Mouse (Mus musculus) hindbrain, embryonic 11.5 days (tissue): Measurements from ENCODE around the gene Gm20388. TPM values are rescaled to one million over a fixed set of nuclear protein-coding genes. Genes with fewer than 3 reads are reported as not detected.
A peak's percentile ranks its signal among the peaks of the same experiment; 100 is the strongest.

Experiments
- ATAC-seq: fragments of 200-750 bp; cut with Nextera tagmentation; 2 replicates; pipeline ENCODE4 v1.8.0; 2017; ENCODE audit warnings: mild to moderate bottlenecking, moderate TSS enrichment, moderate library complexity; ENCODE audit not compliant: low FRiP score
- DNase-seq: peaks from one replicate; pipeline ENCODE4 v3.0.0-alpha.2; 2015; ENCODE audit warnings: low spot score
- H3K27ac ChIP-seq: fragments of 300-500 bp; sonication (generic); 2 replicates; pipeline ENCODE4 v1.5.1; 2014; ENCODE audit warnings: mild to moderate bottlenecking, low read depth, low read length
- H3K27me3 ChIP-seq: fragments of 300-500 bp; sonication (generic); 2 replicates; pipeline ENCODE4 v1.6.1; 2014; ENCODE audit warnings: mild to moderate bottlenecking, low read length, moderate library complexity, mixed read lengths; ENCODE audit not compliant: control insufficient read depth, insufficient read depth
- H3K36me3 ChIP-seq: fragments of 300-500 bp; sonication (generic); 2 replicates; pipeline ENCODE4 v1.6.1; 2014; ENCODE audit warnings: mild to moderate bottlenecking, low read length, moderate library complexity, mixed read lengths; ENCODE audit not compliant: control insufficient read depth, insufficient read depth
- H3K4me1 ChIP-seq: fragments of 300-500 bp; sonication (generic); replicated peaks from 2 replicates; pipeline ENCODE4 v1.6.1; 2014; ENCODE audit warnings: low read length, mixed read lengths; ENCODE audit not compliant: control insufficient read depth, insufficient read depth
- H3K4me2 ChIP-seq: fragments of 300-500 bp; sonication (generic); replicated peaks from 2 replicates; pipeline ENCODE4 v1.6.1; 2014; ENCODE audit warnings: mild to moderate bottlenecking, low read depth, low read length
- H3K4me3 ChIP-seq: fragments of 300-500 bp; sonication (generic); 2 replicates; pipeline ENCODE4 v1.5.1; 2014; ENCODE audit warnings: low read depth, low read length
- H3K9ac ChIP-seq: fragments of 300-500 bp; sonication (generic); 2 replicates; pipeline ENCODE4 v1.6.1; 2014; ENCODE audit warnings: low read depth, low read length
- H3K9me3 ChIP-seq: fragments of 300-500 bp; sonication (generic); 2 replicates; pipeline ENCODE4 v1.6.1; 2016; ENCODE audit warnings: low read length; ENCODE audit not compliant: control insufficient read depth
- WGBS: fragments of 180-500 bp; shearing (Covaris S2); extraction: QIAGEN DNeasy Blood & Tissue Kit; methylation state at CpG from one replicate; pipeline ENCODE4 v1.1.7; 2014; 5-methylcytosine and 5-hydroxymethylcytosine counted together
- polyA plus RNA-seq: library from polyadenylated mRNA; unstranded; fragments of >200 nt; fragmentation: Nextera tagmentation; extraction: Ambion mirVana; gene quantifications from 2 replicates; pipeline ENCODE4 v1.2.1, GENCODE M21; 2014

The Gm20388 gene
- 11.8 and 11.9 TPM in 2 replicates for polyA plus RNA-seq

GRCm38 (mm10) chr8:119910547-119911257 is at the start of gene Gm20388:
Gm20388 (plus strand) TSS chr8:119910841.
- ATAC-seq: peak; percentile 93
- H3K4me1 ChIP-seq: peaks cover 8% of the 10 kb centered on the region; the same call in 1 of the 2 replicates

GRCm38 (mm10) chr8:119861706-119862389 is 48.8 kb upstream of the Gm20388 start, which contains the start of gene Klhl36:
Klhl36 (plus strand) TSS chr8:119862266.
- H3K4me1 ChIP-seq: peaks cover 2% of the 10 kb centered on the region; the same call in 1 of the 2 replicates
- H3K27me3 ChIP-seq: peaks cover 2% of the 10 kb centered on the region; the same call in 1 of the 2 replicates
- DNase-seq: peak; percentile 97
- peak; percentile 96 for ATAC-seq
- H3K4me3 ChIP-seq: peak within 1 kb of the TSS; percentile 72
- 3% methylated on average over 21 of the region's 35 CpGs for WGBS
- H3K36me3 ChIP-seq: no peaks in the 10 kb centered on the region
- no peak within 1 kb of the TSS for H3K27ac ChIP-seq
- H3K9me3 ChIP-seq: no peaks in the 10 kb centered on the region
- peak within 1 kb of the TSS; percentile 77 for H3K9ac ChIP-seq
- peak within 1 kb of the TSS; percentile 95 for H3K4me2 ChIP-seq

More at GRCm38 (mm10) chr8:119910547-119911257, at the start of gene Gm20388:
- no peaks in the 10 kb centered on the region for H3K9me3 ChIP-seq
- H3K4me2 ChIP-seq: peak within 1 kb of the TSS; percentile 82
- H3K9ac ChIP-seq: peak within 1 kb of the TSS; percentile 87
- peak; percentile 98 for DNase-seq
- H3K27ac ChIP-seq: peak within 1 kb of the TSS; percentile 87
- no peaks in the 10 kb centered on the region for H3K36me3 ChIP-seq
- H3K4me3 ChIP-seq: peak within 1 kb of the TSS; percentile 89
- no peaks in the 10 kb centered on the region for H3K27me3 ChIP-seq
- WGBS: under 1% methylated on average over 88 of the region's 97 CpGs

- Histone ChIP-seq H3K27me3 (peaks cover 2% of the 10 kb centered on the region; the same call in 1 of the 2 replicates), H3K36me3 (no peaks in the 10 kb centered on the region), H3K4me2 (peak overlapping the region; percentile 95), H3K9ac (peak overlapping the region; percentile 77), H3K9me3 (no peaks in the 10 kb centered on the region), H3K27ac (no peak overlapping the region), H3K4me1 (peaks cover 2% of the 10 kb centered on the region; the same call in 1 of the 2 replicates), H3K4me3 (peak overlapping the region; percentile 72)
- whole genome bisulfite sequencing: 0% methylated on average over 10 of the region's 19 CpGs
- ATAC-seq (no peak), DNase-seq (peak; percentile 46)
Measured at GRCm38 (mm10) chr8:119862390-119862734, 48.3 kb upstream of the Gm20388 start.

GRCm38 (mm10) chr8:119862749-119863148 is 47.9 kb upstream of the Gm20388 start:
- Histone ChIP-seq H3K9ac (peak overlapping the region; percentile 77), H3K36me3 (no peaks in the 10 kb centered on the region), H3K27ac (no peak overlapping the region), H3K27me3 (peaks cover 2% of the 10 kb centered on the region; the same call in 1 of the 2 replicates), H3K9me3 (no peaks in the 10 kb centered on the region), H3K4me1 (peaks cover 2% of the 10 kb centered on the region; the same call in 1 of the 2 replicates), H3K4me3 (peak overlapping the region; percentile 72), H3K4me2 (peak overlapping the region; percentile 95)
- no peak for DNase-seq
- WGBS: 15% methylated on average over 6 of the region's 6 CpGs
- no peak for ATAC-seq

DNA sequence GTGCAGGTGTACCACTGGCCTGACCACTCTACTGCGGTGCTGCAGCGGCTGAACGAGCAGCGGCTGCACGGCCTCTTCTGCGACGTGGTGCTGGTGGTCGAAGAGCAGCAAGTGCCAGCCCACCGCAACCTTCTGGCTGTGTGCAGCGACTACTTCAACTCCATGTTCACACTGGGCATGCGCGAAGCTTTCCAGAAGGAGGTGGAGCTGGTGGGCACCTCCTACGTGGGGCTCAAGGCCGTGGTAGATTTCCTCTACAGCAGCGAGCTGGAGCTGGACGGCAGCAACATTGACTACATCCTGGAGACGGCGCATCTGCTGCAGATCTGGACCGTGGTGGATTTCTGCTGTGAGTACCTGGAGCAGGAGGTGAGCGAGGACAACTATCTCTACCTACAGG is 41.0 kb upstream of the Gm20388 start:
- H3K4me2 ChIP-seq: no peak overlapping the region
- H3K27ac ChIP-seq: no peak overlapping the region
- no peak overlapping the region for H3K9ac ChIP-seq
- H3K9me3 ChIP-seq: no peaks in the 10 kb centered on the region; the same call in 1 of the 2 replicates
- H3K27me3 ChIP-seq: no peaks in the 10 kb centered on the region
- DNase-seq (no peak), ATAC-seq (no peak)
- 83% methylated on average over 20 of the region's 20 CpGs for WGBS
- no peak overlapping the region for H3K4me3 ChIP-seq
- H3K4me1 ChIP-seq: no peaks in the 10 kb centered on the region
- peaks cover 7% of the 10 kb centered on the region; the same call in 1 of the 2 replicates for H3K36me3 ChIP-seq

DNA sequence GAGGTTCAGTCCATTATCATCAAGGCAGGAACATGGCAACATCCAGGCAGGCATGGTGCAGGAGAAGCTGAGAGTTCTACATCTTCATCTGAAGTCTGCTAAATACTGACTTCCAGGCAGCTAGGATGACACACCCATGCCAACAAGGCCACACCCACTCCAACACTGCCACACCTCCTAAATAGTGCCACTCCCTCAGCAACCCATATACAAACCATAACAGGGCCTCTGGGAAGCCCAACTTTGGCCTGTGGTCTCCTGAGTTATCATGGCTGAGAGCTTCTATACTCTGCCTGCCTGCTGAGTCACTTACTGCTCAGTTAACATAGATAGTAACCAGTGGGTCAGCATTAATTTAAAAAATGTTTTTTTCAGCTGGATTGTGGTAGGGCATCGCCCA is 37.5 kb upstream of the Gm20388 start:
- Histone ChIP-seq H3K9ac (no peak overlapping the region), H3K4me1 (no peaks in the 10 kb centered on the region), H3K36me3 (peaks cover 7% of the 10 kb centered on the region; the same call in 1 of the 2 replicates), H3K27me3 (no peaks in the 10 kb centered on the region), H3K4me2 (no peak overlapping the region), H3K9me3 (no peaks in the 10 kb centered on the region; the same call in 1 of the 2 replicates), H3K27ac (no peak overlapping the region), H3K4me3 (no peak overlapping the region)
- 90% methylated on average over 1 of the region's 1 CpGs for WGBS
- ATAC-seq (no peak), DNase-seq (no peak)

GRCm38 (mm10) chr8:119881301-119881700 is 29.3 kb upstream of the Gm20388 start:
- no peak overlapping the region for H3K9ac ChIP-seq
- no peak overlapping the region for H3K27ac ChIP-seq
- no peak overlapping the region for H3K4me3 ChIP-seq
- WGBS: 79% methylated on average over 6 of the region's 6 CpGs
- H3K4me1 ChIP-seq: no peaks in the 10 kb centered on the region
- no peak overlapping the region for H3K4me2 ChIP-seq
- no peaks in the 10 kb centered on the region for H3K36me3 ChIP-seq
- DNase-seq: no peak
- H3K27me3 ChIP-seq: no peaks in the 10 kb centered on the region
- ATAC-seq: no peak
- no peaks in the 10 kb centered on the region for H3K9me3 ChIP-seq

- 73% methylated on average over 8 of the region's 8 CpGs for WGBS
Measured at GRCm38 (mm10) chr8:119881917-119882316, 28.7 kb upstream of the Gm20388 start.

More at GRCm38 (mm10) chr8:119881917-119882316, 28.7 kb upstream of the Gm20388 start:
- no peak overlapping the region for H3K27ac ChIP-seq
- H3K9me3 ChIP-seq: no peaks in the 10 kb centered on the region
- H3K4me3 ChIP-seq: no peak overlapping the region
- no peaks in the 10 kb centered on the region for H3K4me1 ChIP-seq
- H3K27me3 ChIP-seq: no peaks in the 10 kb centered on the region
- ATAC-seq: no peak
- no peak overlapping the region for H3K9ac ChIP-seq
- no peaks in the 10 kb centered on the region for H3K36me3 ChIP-seq
- DNase-seq: no peak
- no peak overlapping the region for H3K4me2 ChIP-seq
